In genomic region chr3:115714049-115714435, GRCm38 (mm10) we compare ENCODE assay signal across 8 mouse cellular contexts. TPM values are rescaled to one million over a fixed set of nuclear protein-coding genes. Genes with fewer than 3 reads are reported as not detected.
DNase-seq lines count a peak whose midpoint lies in the region; ATAC-seq and TF ChIP-seq lines count a peak whose summit lies in the region.

No protein-coding gene starts in this region.

- H3K27me3 ChIP-seq in G1E (ENCODE audit: insufficient read depth, low read length), result peaks cover 4% of the 10 kb centered on the region
- H3K27me3 ChIP-seq in forebrain, postnatal 0 days (ENCODE audit: insufficient read depth, low read length), result peaks cover 3% of the 10 kb centered on the region
- no peaks in the 10 kb centered on the region for H3K27me3 ChIP-seq in limb, embryonic 12.5 days

- 2% methylated on average over 5 of the region's 5 CpGs for WGBS in forebrain, postnatal 0 days
- WGBS in limb, embryonic 12.5 days, result 9% methylated on average over 5 of the region's 5 CpGs

- peak; percentile 4 for ATAC-seq in G1E (ENCODE audit: extremely low read depth, insufficient number of reproducible peaks, low FRiP score, poor library complexity, severe bottlenecking)
- no peak for ATAC-seq in forebrain, postnatal 0 days
- no peak for ATAC-seq in limb, embryonic 12.5 days (ENCODE audit: insufficient number of reproducible peaks, insufficient read depth, low FRiP score, low TSS enrichment, low read depth)

- H3K36me3 ChIP-seq in G1E (replicated peaks), result peaks cover 14% of the 10 kb centered on the region
- H3K36me3 ChIP-seq in forebrain, postnatal 0 days (ENCODE audit: insufficient read depth), result no peaks in the 10 kb centered on the region
- peaks cover 13% of the 10 kb centered on the region for H3K36me3 ChIP-seq in limb, embryonic 12.5 days

- H3K9me3 ChIP-seq in G1E (replicated peaks), result no peaks in the 10 kb centered on the region
- no peaks in the 10 kb centered on the region for H3K9me3 ChIP-seq in forebrain, postnatal 0 days (ENCODE audit: low read length)
- H3K9me3 ChIP-seq in limb, embryonic 12.5 days, result no peaks in the 10 kb centered on the region

- H3K4me2 ChIP-seq in forebrain, postnatal 0 days (ENCODE audit: low read depth), result peak overlapping the region; percentile 93
- peak overlapping the region; percentile 69 for H3K4me2 ChIP-seq in limb, embryonic 12.5 days

- TF ChIP-seq CTCF in G1E (IDR thresholded peaks at IDR 0.05; ENCODE audit: low read depth, low read length), result no peak
- no peak for TF ChIP-seq CTCF in forebrain, postnatal 0 days (IDR thresholded peaks at IDR 0.05; ENCODE audit: low read depth)

- DNase-seq in heart, adult 11 months, result peak; percentile 82
- no peak for DNase-seq in heart, postnatal 4 days
- DNase-seq in G1E (ENCODE audit: low spot score), result peak; percentile 28
- peak; percentile 27 for DNase-seq in forebrain, postnatal 0 days
- peak; percentile 57 for DNase-seq in retina, embryonic 14.5 days (ENCODE audit: low spot score)
- no peak for DNase-seq in urinary bladder, postnatal 14 days (ENCODE audit: low spot score)
- DNase-seq in ovary, postnatal 10 days (ENCODE audit: low spot score), result no peak

- peaks cover 53% of the 10 kb centered on the region for H3K4me1 ChIP-seq in G1E (ENCODE audit: insufficient read depth, low read depth, low read length)
- H3K4me1 ChIP-seq in forebrain, postnatal 0 days (ENCODE audit: insufficient read depth), result no peaks in the 10 kb centered on the region
- peaks cover 17% of the 10 kb centered on the region for H3K4me1 ChIP-seq in limb, embryonic 12.5 days (replicated peaks)

- peak overlapping the region; percentile 81 for H3K4me3 ChIP-seq in G1E (ENCODE audit: low read depth, low read length)
- peak overlapping the region; percentile 56 for H3K4me3 ChIP-seq in forebrain, postnatal 0 days (ENCODE audit: low read depth, low read length)
- peak overlapping the region; percentile 56 for H3K4me3 ChIP-seq in limb, embryonic 12.5 days (replicated peaks)

- no peak overlapping the region for H3K27ac ChIP-seq in forebrain, postnatal 0 days (ENCODE audit: low read depth, low read length)
- peak overlapping the region; percentile 29; the same call in 1 of the 2 replicates for H3K27ac ChIP-seq in limb, embryonic 12.5 days

- peak overlapping the region; percentile 45 for H3K9ac ChIP-seq in forebrain, postnatal 0 days
- peak overlapping the region; percentile 72 for H3K9ac ChIP-seq in limb, embryonic 12.5 days (replicated peaks)

RNA-seq across cellular contexts. Expression of gene S1pr1, which starts 0.8 kb away (rescaled TPM):
- 100 to 1,000 TPM; 103 to 111 TPM for total RNA-seq in heart, postnatal 4 days (2021)
- total RNA-seq in G1E (2014; fragmentation: Nextera tagmentation) (5.0 and 5.5 TPM in 2 replicates), G1E (2017) (2.1 and 2.6 TPM in 2 replicates)
- polyA plus RNA-seq in G1E (2012), result 0.17 and 0.26 TPM in 2 replicates
- 31.2 and 38.7 TPM in 2 replicates for total RNA-seq in forebrain, postnatal 0 days (2014; rRNA removed)
- 25.9 and 31.7 TPM in 2 replicates for polyA plus RNA-seq in forebrain, postnatal 0 days (2015; fragmentation: Nextera tagmentation; extraction: Ambion mirVana)
- polyA plus RNA-seq in limb, embryonic 12.5 days (2016; fragmentation: Nextera tagmentation; extraction: Ambion mirVana), result 17.0 and 18.5 TPM in 2 replicates

Comparison
In these comparisons a context has a peak if more than half of its experiments do, and no peak if none do; other contexts are left out.
1. DNase-seq: peak in heart, adult 11 months (single experiment), G1E (single experiment), forebrain, postnatal 0 days (single experiment) and retina, embryonic 14.5 days (single experiment); none in heart, postnatal 4 days (single experiment), urinary bladder, postnatal 14 days (single experiment) and ovary, postnatal 10 days (single experiment).
2. Peak in every context shown above with its lines, with median percentiles within 50 percentile points of each other: H3K4me3 ChIP-seq.